Mouse (Mus musculus) embryo, embryonic 10 days (tissue): ENCODE data around the gene Cspg4.
A peak's percentile ranks its signal among the peaks of the same experiment; 100 is the strongest.

Experiments used
- DNase-seq: peaks from one replicate; pipeline ENCODE4 v3.0.0-alpha.2; 2015; ENCODE audit warnings: low spot score

Gene Cspg4

DNA sequence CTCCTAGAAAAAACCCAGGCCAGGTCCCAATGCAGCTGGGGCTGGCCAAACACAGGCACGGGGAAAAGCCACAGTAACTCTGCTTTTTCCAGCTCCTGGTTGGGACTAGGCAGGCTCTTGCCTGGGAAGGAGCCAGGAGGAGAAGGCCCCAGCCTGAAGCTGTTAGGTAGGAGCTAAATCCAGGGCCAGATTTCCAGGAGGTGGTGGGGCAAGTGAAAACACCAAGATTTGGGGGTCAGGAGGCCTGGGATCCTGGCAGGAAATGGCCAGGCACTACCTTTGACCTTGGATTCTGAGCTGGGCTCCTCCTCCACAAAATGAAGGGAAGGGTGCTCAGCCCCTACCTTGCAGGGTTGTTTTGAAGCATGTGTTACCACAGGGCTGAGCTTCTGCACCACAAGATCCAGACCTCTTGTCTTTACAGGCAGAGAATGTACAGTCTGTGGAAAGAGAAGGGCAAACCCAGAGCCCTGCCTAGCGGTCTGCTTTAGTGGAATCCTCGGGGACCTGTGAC lies 560 bp upstream of the Cspg4 start, which contains the start of gene Odf3l1:
Gene Odf3l1 (minus strand): TSS at position 464 of the 514 bp plus-strand sequence.
- DNase-seq, result no peak

- no peak for DNase-seq
Observed at GRCm38 (mm10) chr9:56865673-56866400, 1.0 kb downstream of the Cspg4 start.

DNA sequence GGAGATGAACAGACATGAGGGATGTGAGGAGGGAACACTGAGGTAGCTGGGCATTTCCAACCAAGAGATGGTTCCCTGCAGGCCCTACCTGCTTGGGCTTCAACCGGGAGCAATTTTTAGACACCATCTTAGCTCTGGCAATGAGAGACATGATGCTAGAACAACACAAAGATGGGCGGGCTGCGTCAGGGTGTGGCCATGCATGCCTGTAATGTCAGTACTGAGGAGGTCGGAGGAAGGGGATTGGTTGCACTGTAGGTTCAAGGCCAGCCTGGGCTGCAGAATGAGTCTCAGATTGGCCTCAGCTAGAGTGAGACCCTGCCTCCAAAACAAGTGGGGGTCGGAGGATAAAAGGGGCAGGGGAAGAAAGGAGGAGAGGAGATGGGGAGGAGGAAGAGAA lies 1.6 kb downstream of the Cspg4 start:
- DNase-seq, result no peak

DNA sequence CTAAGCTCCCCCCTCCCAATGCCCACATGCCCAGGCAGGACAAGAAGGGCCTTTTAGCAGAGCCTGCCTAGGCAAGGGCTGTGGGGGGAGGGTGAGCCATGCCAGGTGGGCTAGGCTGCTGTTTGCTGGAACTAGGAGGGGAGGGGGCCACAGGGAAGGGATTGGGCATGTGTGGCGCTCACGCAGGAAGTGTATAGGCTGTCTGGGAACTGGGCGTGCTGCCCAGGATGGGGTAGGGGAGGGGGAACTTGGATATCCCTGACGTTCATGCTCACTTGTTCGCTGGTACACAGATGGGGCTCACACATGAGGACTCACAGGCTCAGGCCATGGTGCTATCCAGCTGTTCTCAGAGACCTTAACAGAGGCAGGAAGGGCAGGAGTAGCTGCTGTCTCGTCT lies 3.5 kb downstream of the Cspg4 start:
- no peak for DNase-seq

DNA sequence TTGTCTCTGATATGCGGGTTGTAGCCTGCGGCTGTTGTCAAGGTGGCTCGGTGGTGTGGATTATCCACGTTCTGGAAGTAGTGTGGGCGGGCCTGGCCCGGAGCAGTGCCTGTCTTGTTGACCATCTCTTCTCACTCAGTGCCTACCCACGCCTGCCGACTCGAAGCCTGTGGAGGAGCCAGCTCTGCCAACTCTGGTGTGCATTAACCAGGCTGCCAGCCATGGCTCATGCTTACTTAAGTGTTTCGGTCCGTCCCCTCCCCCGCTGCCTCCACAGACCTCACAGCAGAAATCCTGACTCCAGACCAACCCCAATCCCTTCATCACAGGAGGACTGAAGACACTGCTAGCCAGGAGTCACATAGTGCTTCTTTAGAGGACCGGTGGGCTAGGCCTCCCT lies 4.7 kb downstream of the Cspg4 start:
- DNase-seq, result no peak

- DNase-seq, result no peak
Observed at GRCm38 (mm10) chr9:56870778-56871177, 5.9 kb downstream of the Cspg4 start.

- no peak for DNase-seq
Observed at GRCm38 (mm10) chr9:56871191-56871590, 6.4 kb downstream of the Cspg4 start.

DNA sequence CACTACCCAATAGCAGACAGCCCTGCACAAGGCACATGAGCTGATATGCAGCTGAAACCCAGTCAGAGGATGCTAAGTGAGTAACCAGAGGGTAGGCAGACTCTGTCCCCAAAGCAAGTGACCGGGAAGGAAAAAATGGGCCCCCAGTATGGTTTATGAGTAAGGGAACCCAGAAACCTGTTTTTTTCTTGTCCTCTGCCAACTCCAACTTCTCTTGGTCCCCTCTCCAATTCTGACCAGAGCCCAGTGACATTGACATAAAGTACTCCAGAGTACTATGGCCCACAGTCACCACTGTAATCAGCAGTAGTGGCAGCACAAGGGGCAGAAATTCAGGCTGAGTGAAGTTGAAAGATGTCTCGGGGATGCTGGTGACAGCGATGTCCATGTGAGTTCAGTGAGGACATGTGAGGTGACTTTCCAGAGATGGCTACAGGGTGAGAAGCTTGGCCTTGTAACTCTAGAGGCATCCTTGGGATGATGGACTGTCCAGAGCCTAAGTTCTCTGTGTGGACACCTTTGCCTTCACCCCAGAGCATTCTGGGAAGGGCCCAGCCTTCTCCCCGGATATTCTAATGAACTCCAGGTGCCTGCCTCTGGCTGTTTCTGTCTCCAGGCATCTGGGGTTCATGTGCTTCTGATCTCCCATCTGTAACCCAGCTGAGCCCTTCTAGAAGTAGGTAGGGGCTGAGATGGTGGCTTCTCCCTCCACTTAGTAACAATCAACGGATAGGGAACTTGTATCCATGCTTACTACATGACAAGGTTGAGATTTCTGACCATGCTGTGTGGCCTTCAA lies 7.5 kb downstream of the Cspg4 start:
- DNase-seq, result no peak

DNA sequence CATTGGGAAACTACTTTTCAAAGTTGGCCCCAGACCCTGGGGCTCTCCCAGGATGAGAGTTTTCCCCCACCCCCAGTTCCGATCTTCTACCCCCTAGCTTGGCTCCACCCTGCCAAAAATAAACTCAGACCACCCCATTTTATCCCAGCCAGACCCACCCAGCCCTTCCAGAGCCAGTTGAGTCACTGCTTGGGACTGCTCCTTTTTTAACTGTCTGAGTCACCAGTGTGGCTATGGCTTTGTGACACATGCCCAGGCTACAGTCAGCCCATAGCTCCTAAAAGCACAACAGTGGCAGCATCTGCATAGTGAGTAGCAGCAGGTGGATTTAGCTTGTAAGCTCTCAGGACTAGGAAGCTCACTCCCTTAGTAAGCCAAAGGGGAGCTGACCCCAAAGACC lies 8.3 kb downstream of the Cspg4 start:
- DNase-seq, result no peak

GRCm38 (mm10) chr9:56876784-56877183 lies 12.0 kb downstream of the Cspg4 start:
- DNase-seq, result no peak

DNA sequence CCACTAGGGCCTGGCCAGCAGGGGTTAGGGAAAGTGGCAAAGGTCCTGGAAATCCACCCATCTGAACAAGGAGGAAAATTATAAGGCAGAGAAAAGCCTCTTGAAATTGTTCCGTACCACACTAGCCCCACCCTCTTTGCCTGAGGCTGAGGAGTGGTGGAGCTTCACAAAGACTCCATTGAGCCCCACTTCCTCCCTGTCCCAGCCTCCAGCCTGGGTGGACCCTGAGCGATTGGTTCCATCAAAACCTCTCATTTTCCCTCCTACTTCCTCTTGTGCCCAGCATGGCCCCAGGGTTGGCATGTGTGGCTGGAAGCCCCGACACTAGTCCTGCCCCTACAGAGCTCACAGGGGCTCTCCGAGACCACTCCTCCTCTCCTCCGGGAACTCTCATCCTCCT lies 12.5 kb downstream of the Cspg4 start:
- no peak for DNase-seq

DNA sequence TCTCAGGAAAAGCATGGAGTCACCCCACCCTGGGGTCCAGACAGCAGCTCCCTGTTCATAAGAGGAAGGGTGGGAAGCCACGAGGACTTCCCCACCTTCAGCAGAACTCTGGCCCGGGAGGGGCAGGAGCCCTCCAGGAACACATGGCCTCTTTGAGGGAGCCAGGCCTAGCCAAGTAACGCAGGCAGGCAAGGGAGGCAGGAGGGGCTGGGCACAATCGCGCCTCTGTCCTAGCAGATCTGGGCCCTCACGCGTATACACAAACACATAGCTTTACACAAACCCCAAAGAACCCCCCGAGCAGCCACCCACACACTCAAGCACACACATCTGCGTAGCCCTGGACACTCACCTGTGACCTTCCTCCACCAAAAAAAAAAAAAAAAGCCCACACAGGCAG lies 16.0 kb downstream of the Cspg4 start:
- no peak for DNase-seq

DNA sequence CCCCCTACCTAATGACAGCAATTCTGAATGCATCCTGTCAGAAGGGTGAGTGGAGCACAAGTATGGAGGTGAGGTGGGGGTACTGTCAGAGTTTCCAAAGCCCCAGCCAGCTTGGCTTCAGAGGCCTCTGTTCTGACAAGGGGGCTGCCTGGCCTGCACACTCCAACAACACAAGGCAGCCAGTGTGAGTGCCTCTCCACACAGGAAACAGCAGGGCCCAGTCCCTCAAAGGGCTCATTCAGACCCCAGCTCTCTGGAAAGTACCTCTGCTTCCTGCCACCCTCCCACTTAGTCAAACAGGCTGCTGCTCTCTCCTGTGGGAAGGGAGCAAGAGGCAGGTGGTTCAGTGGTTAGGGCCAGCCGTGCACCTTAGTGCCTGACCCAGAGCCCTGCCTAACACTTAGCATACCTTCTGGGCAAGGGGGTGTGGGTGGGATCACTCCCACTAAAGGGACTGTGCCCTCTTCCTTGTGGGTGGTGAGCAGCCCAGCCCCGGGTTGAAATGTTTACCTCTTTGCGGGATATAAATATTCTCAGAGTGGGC lies 16.8 kb downstream of the Cspg4 start:
- DNase-seq, result no peak

DNA sequence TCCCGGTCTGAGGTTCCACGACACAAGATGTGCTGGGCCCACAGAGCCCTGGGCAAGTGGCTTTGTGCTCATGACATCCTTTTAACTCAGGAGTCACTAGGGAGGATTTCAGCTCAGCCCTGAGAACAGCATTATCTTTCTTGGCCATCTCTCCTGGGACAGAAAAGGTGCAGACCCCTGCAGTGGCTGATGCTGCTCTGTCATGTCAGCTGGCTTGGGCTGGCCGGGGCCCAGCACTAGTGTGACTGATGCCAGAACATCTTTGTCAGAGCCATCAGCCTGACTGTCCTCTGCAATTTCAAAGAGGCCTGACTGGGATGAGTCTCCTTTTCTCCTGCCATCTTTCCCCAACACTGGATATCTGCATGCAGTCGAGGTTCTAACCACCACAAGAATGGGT lies 17.4 kb downstream of the Cspg4 start:
- DNase-seq, result no peak

DNA sequence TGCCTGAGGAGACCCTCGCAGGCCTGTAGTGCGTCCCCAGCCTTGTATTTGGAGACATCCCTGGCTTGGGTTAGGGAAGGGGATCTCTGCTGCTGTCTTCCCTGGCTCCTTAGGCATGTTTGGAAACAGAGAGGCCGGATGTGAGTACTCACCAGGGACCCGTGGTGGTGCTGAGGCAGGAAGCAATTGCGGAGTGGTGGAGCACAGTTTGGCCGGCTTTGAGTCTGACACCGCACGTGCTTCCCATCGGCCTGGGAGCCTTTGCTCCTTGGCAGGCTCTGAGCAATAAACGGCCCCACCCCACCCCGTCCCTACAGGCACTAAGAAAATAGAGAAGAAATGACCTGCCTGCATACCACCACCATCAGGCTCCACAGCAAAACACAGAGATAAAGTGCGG lies 18.0 kb downstream of the Cspg4 start:
- no peak for DNase-seq

DNA sequence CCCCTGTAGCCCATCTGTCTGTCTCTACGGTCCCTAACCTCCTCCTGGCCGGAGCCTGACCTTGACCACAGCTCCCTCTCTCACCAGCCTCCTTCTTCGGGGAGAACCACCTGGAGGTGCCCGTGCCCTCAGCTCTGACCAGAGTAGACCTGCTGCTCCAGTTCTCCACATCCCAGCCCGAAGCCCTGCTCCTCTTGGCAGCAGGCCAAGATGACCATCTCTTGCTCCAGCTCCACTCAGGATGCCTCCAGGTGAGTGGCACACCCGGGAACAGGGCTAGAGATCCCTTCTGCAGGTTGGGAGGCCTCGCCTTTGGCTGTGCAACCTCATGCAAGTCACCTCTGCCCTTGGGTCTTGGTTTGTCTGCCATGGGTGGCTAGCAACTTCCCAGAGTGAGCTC lies 18.6 kb downstream of the Cspg4 start:
- DNase-seq, result no peak

DNA sequence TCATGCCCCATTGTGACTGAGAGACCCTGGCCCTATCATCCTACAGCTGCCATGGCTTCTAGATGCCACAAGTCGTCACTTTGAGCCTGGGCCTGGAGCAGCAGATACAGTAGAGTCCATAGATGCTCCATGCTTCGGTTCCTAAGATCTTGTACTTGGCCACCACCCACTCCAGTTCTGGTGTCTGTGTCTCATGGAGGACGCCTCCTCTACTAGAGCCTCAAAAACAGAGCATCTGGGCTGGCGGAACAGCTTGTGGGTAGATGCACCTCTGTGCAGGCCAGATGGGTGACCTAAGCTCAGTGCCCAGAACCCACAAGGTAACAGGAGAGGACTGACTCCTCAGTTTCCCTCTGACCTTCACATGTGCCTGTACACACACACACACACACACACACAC lies 19.5 kb downstream of the Cspg4 start:
- no peak for DNase-seq

DNA sequence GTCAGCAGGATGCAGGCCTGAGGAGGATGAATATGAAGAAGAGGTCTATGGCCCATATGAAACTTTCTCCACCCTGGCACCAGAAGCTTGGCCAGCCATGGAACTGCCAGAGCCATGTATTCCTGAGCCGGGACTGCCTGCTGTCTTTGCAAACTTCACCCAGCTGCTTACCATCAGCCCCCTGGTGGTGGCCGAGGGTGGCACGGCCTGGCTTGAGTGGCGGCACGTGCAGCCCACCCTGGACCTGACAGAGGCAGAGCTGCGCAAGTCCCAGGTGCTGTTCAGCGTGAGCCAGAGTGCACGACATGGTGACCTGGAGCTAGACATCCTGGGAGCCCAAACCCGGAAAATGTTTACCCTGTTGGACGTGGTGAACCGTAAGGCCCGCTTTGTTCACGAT lies 21.3 kb downstream of the Cspg4 start:
- DNase-seq, result peak; percentile 66

GRCm38 (mm10) chr9:56886601-56887000 lies 21.8 kb downstream of the Cspg4 start:
- DNase-seq, result no peak

GRCm38 (mm10) chr9:56887581-56887980 lies 22.7 kb downstream of the Cspg4 start:
- DNase-seq, result no peak

DNA sequence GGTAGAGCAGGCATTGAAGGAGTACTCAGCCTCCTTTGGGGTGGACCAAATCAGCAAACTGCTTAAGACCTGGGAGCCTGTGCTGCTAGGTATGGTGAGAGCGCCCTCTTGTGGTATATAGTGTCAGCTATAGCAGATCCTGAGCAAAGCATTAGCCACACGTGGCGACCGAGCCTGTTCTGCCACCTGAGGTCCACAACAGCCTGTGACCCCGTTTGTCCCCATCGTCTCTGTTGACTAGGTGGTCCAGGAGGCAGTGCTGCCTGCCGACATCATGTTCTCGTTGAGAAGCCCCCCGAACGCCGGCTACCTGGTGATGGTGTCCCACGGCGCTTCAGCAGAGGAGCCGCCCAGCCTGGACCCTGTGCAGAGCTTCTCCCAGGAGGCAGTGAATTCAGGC lies 25.0 kb downstream of the Cspg4 start:
- peak; percentile 96 for DNase-seq

DNA sequence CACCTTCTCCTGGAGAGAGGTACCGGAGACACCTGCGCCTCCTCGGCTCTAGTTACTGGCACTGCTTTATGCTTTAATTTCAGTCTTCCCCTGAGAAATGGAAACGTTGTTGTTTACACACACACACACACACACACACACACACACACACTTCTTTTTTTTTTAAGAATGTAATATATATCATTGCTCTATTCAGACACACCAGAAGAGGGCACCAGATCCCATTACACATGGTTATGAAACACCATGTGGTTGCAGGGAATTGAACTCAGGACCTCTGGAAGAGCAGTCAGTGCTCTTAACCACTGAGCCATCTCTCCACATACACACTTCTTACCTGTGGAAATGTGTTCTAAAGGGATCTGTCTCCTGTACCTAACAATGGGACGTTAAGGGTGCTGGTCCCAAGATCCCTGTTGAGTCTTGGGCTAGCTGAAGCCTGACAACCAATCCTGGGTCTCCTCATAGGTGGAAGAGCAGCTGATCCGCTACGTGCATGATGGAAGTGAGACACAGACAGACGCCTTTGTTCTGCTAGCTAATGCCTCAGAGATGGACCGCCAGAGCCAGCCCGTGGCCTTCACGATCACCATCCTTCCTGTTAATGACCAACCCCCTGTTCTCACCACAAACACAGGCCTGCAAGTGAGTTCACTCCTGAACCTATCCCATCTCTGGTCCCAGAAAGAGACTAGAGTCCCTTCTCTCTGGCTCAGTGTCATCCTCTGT lies 25.9 kb downstream of the Cspg4 start:
- DNase-seq, result no peak
